Mouse (Mus musculus): ENCODE results near the gene Gm10720. TPM values are rescaled to one million over a fixed set of nuclear protein-coding genes. Genes with fewer than 3 reads are reported as not detected.
A peak's percentile ranks its signal among the peaks of the same experiment; 100 is the strongest.
"Not testable (repeated sequence)": the region's sequence is repeated elsewhere in the genome, so short reads cannot be mapped to it uniquely, and the experiment has no call there.

Gm10720 gene
- polyA plus RNA-seq, 1 experiment from 2014 or later = not detected

DNA sequence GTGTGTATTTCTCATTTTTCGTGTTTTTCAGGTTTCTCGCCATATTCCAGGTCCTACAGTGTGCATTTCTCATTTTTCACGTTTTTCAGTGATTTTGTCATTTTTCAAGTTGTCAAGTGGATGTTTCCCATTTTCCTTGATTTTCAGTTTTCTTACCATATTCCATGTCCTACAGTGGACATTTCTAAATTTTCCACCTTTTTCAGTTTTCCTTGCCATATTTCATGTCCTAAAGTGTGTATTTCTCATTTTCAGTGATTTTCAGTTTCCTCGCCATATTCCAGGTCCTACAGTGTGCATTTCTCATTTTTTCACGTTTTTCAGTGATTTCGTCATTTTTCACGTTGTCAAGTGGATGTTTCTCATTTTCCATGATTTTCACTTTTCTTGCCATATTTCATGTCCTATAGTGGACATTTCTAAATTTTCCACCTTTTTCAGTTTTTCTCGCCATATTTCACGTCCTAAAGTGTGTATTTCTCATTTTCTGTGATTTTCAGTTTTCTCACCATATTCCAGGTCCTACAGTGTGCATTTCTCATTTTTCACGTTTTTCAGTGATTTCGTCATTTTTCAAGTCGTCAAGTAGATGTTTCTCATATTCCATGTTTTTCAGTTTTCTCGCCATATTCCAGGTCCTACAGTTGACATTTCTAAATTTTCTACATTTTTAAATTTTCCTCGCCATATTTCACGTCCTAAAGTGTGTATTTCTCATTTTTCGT, 14.0 kb downstream of the Gm10720 start:
- H3K27ac ChIP-seq (replicated peaks); H3K27me3 ChIP-seq (replicated peaks; ENCODE audit: low read depth, poor library complexity, severe bottlenecking); H3K4me3 ChIP-seq; H3K9me3 ChIP-seq; DNase-seq (ENCODE audit: low spot score); H3K4me1 ChIP-seq; H3K36me3 ChIP-seq (replicated peaks): not testable (repeated sequence)
- 64% methylated on average over 14 of the region's 16 CpGs for WGBS

GRCm38 (mm10) chr9:3030677-3031318, 15.3 kb downstream of the Gm10720 start:
- 56% methylated on average over 2 of the region's 10 CpGs for WGBS
- peak; percentile 61 for DNase-seq (ENCODE audit: low spot score)
- not testable (repeated sequence) for H3K4me3 ChIP-seq; H3K9me3 ChIP-seq; H3K27ac ChIP-seq (replicated peaks); H3K27me3 ChIP-seq (replicated peaks; ENCODE audit: low read depth, poor library complexity, severe bottlenecking); H3K36me3 ChIP-seq (replicated peaks); H3K4me1 ChIP-seq

- H3K9me3 ChIP-seq; H3K36me3 ChIP-seq (replicated peaks); H3K27me3 ChIP-seq (replicated peaks; ENCODE audit: low read depth, poor library complexity, severe bottlenecking); H3K4me3 ChIP-seq; DNase-seq (ENCODE audit: low spot score); H3K4me1 ChIP-seq; H3K27ac ChIP-seq (replicated peaks): not testable (repeated sequence)
- 43% methylated on average over 1 of the region's 8 CpGs for WGBS
Observed at GRCm38 (mm10) chr9:3034299-3034698, 18.8 kb downstream of the Gm10720 start, which contains the start of gene Gm17535. Gene Gm17535 (plus strand): TSS chr9:3034599.

GRCm38 (mm10) chr9:3036577-3036976, 21.1 kb downstream of the Gm10720 start, which contains the start of gene Gm10715:
Gene Gm10715 (plus strand): TSS chr9:3036877.
- not testable (repeated sequence) for DNase-seq (ENCODE audit: low spot score); H3K9me3 ChIP-seq; H3K27ac ChIP-seq (replicated peaks); H3K4me1 ChIP-seq; H3K27me3 ChIP-seq (replicated peaks; ENCODE audit: low read depth, poor library complexity, severe bottlenecking); H3K36me3 ChIP-seq (replicated peaks); H3K4me3 ChIP-seq
- 77% methylated on average over 8 of the region's 8 CpGs for WGBS

GRCm38 (mm10) chr9:3038161-3038560, 22.7 kb downstream of the Gm10720 start:
- DNase-seq (ENCODE audit: low spot score) = not testable (repeated sequence)
- 67% methylated on average over 4 of the region's 4 CpGs for WGBS

More at GRCm38 (mm10) chr9:3038161-3038560, 22.7 kb downstream of the Gm10720 start:
- H3K4me1 ChIP-seq; H3K27ac ChIP-seq (replicated peaks); H3K4me3 ChIP-seq; H3K36me3 ChIP-seq (replicated peaks); H3K27me3 ChIP-seq (replicated peaks; ENCODE audit: low read depth, poor library complexity, severe bottlenecking): not testable (repeated sequence)
- peaks cover 15% of the 10 kb centered on the region for H3K9me3 ChIP-seq

Small RNA genes within 50 kb of the gene (microRNA-seq; reads per million reads assigned to microRNA genes)
- not detected for gene Mir101c

Other genes with a start within 250 kb of the Gm10720 start
- not detected in 2 replicates for gene Gm10722, start 14.7 kb upstream of the Gm10720 start, polyA plus RNA-seq (2016; fragmentation: Nextera tagmentation; extraction: Ambion mirVana)
- not detected in 2 replicates for gene Gm11168, start 12.3 kb upstream of the Gm10720 start, polyA plus RNA-seq (2016; fragmentation: Nextera tagmentation; extraction: Ambion mirVana)
- gene Gm10721, start 2.5 kb upstream of the Gm10720 start, polyA plus RNA-seq (2016; fragmentation: Nextera tagmentation; extraction: Ambion mirVana) = not detected in 2 replicates
- gene Gm10719, start 1.8 kb downstream of the Gm10720 start, polyA plus RNA-seq (2016; fragmentation: Nextera tagmentation; extraction: Ambion mirVana) = not detected in 2 replicates
- gene Gm10718, start 7.9 kb downstream of the Gm10720 start, polyA plus RNA-seq (2016; fragmentation: Nextera tagmentation; extraction: Ambion mirVana) = not detected in 2 replicates
- not detected in 2 replicates for gene Gm10717, start 9.8 kb downstream of the Gm10720 start, polyA plus RNA-seq (2016; fragmentation: Nextera tagmentation; extraction: Ambion mirVana)
- not detected in 2 replicates for gene Gm17535, start 18.9 kb downstream of the Gm10720 start, polyA plus RNA-seq (2016; fragmentation: Nextera tagmentation; extraction: Ambion mirVana)
- not detected in 2 replicates for gene Gm10715, start 21.2 kb downstream of the Gm10720 start, polyA plus RNA-seq (2016; fragmentation: Nextera tagmentation; extraction: Ambion mirVana)